Mouse (Mus musculus) intestine, embryonic 15.5 days (tissue): Measurements from ENCODE around the gene Gpr37. TPM values are rescaled to one million over a fixed set of nuclear protein-coding genes. Genes with fewer than 3 reads are reported as not detected.

Experiments used
- ATAC-seq: fragments of 200-750 bp; cut with Nextera tagmentation; 2 replicates; pipeline ENCODE4 v1.8.0; 2017; ENCODE audit warnings: moderate TSS enrichment, moderate library complexity
- H3K27ac ChIP-seq: fragments of 300-500 bp; sonication (generic); 2 replicates; pipeline ENCODE4 v1.5.1; 2015; ENCODE audit warnings: mild to moderate bottlenecking, inconsistent platforms
- H3K27me3 ChIP-seq: fragments of 300-500 bp; sonication (generic); replicated peaks from 2 replicates; pipeline ENCODE4 v1.6.1; 2015; ENCODE audit warnings: inconsistent platforms
- H3K36me3 ChIP-seq: fragments of 300-500 bp; sonication (generic); 2 replicates; pipeline ENCODE4 v1.6.1; 2015; ENCODE audit warnings: inconsistent platforms
- H3K4me1 ChIP-seq: fragments of 300-500 bp; sonication (generic); replicated peaks from 2 replicates; pipeline ENCODE4 v1.6.1; 2015; ENCODE audit warnings: inconsistent platforms
- H3K4me2 ChIP-seq: fragments of 300-500 bp; sonication (generic); replicated peaks from 2 replicates; pipeline ENCODE4 v1.6.1; 2015; ENCODE audit warnings: mild to moderate bottlenecking, inconsistent platforms
- H3K4me3 ChIP-seq: fragments of 300-500 bp; sonication (generic); replicated peaks from 2 replicates; pipeline ENCODE4 v1.5.1; 2015; ENCODE audit warnings: inconsistent platforms
- H3K9ac ChIP-seq: fragments of 300-500 bp; sonication (generic); 2 replicates; pipeline ENCODE4 v1.6.1; 2015; ENCODE audit warnings: inconsistent platforms
- H3K9me3 ChIP-seq: fragments of 300-500 bp; sonication (generic); 2 replicates; pipeline ENCODE4 v1.6.1; 2016; ENCODE audit warnings: inconsistent platforms
- WGBS: fragments of 180-500 bp; shearing (Covaris S2); methylation state at CpG from one replicate; pipeline ENCODE4 v1.1.7; 2015; 5-methylcytosine and 5-hydroxymethylcytosine counted together
- polyA plus RNA-seq: library from polyadenylated mRNA; unstranded; fragments of >200 nt; fragmentation: Nextera tagmentation; extraction: Ambion mirVana; gene quantifications from 2 replicates; pipeline ENCODE4 v1.2.1, GENCODE M21; 2015

Gene Gpr37
- polyA plus RNA-seq, 1 experiment from 2014 or later: 0.50 TPM

GRCm38 (mm10) chr6:25673801-25674200, 16.7 kb downstream of the Gpr37 start:
- no peak for ATAC-seq
- Histone ChIP-seq H3K27me3 (no peaks in the 10 kb centered on the region), H3K9ac (no peak overlapping the region), H3K4me1 (no peaks in the 10 kb centered on the region), H3K4me2 (no peak overlapping the region), H3K4me3 (no peak overlapping the region), H3K36me3 (no peaks in the 10 kb centered on the region), H3K27ac (no peak overlapping the region), H3K9me3 (no peaks in the 10 kb centered on the region)
- WGBS: 72% methylated on average over 3 of the region's 3 CpGs

- Histone ChIP-seq H3K9me3 (no peaks in the 10 kb centered on the region), H3K4me2 (no peak overlapping the region), H3K36me3 (no peaks in the 10 kb centered on the region), H3K27me3 (no peaks in the 10 kb centered on the region), H3K4me1 (no peaks in the 10 kb centered on the region), H3K4me3 (no peak overlapping the region), H3K27ac (no peak overlapping the region), H3K9ac (no peak overlapping the region)
- WGBS: 30% methylated on average over 4 of the region's 4 CpGs
- ATAC-seq: no peak
These were observed 20.4 kb downstream of the Gpr37 start for GRCm38 (mm10) chr6:25670150-25670549.

- ATAC-seq: no peak
- 80% methylated on average over 2 of the region's 2 CpGs for WGBS
- no peak overlapping the region for H3K4me3 ChIP-seq
- no peak overlapping the region for H3K4me2 ChIP-seq
- H3K9ac ChIP-seq: no peak overlapping the region
- no peaks in the 10 kb centered on the region for H3K4me1 ChIP-seq
- H3K27me3 ChIP-seq: no peaks in the 10 kb centered on the region
- no peaks in the 10 kb centered on the region for H3K36me3 ChIP-seq
- no peak overlapping the region for H3K27ac ChIP-seq
- no peaks in the 10 kb centered on the region for H3K9me3 ChIP-seq
These were observed 26.6 kb downstream of the Gpr37 start for GRCm38 (mm10) chr6:25663942-25664341.

GRCm38 (mm10) chr6:25659924-25660675, 30.4 kb downstream of the Gpr37 start:
- Histone ChIP-seq H3K27me3 (no peaks in the 10 kb centered on the region), H3K9ac (no peak overlapping the region), H3K4me1 (no peaks in the 10 kb centered on the region), H3K36me3 (no peaks in the 10 kb centered on the region), H3K4me2 (no peak overlapping the region), H3K9me3 (no peaks in the 10 kb centered on the region), H3K27ac (no peak overlapping the region), H3K4me3 (no peak overlapping the region)
- WGBS: 81% methylated on average over 3 of the region's 3 CpGs
- ATAC-seq: no peak

Other genes with a start within 250 kb of the Gpr37 start
- 22.5 and 23.8 TPM in 2 replicates for gene Pot1a, start 118.5 kb upstream of the Gpr37 start, polyA plus RNA-seq